Mouse (Mus musculus) liver, adult 2 months (tissue): ENCODE results near the gene Mup4.

Experiments used
- CTCF ChIP-seq: fragments of 200-500 bp; IDR thresholded peaks from 2 replicates; pipeline ENCODE4 v1.5.1; 2011; ENCODE audit warnings: low read depth, low read length, control low read depth
- POLR2A ChIP-seq: fragments of 200-500 bp; IDR thresholded peaks from 2 replicates; pipeline ENCODE4 v1.6.1; 2011; ENCODE audit warnings: low read length, control low read depth; ENCODE audit not compliant: insufficient read depth; ENCODE audit errors: extremely low read depth

DNA sequence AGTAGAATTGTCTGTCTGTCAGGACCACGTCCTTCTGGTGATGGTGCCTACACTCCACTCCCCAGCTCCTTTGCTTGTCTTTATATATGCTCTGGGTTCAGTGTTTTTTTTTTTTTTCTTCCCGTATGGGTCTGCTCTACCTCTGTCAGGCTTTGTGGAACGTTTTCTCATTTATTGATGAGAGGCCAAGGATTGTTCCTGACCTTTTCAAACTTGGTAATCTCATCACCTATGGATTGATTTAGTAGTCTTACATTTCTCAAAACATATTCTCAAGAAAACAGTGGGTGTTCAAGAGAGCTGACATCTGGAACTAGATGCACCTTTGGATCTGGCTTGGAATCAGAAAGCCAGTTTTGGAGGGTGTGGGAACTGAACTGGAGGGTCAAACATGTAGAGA is at the start of gene Mup4:
- TF ChIP-seq CTCF (no peak), POLR2A (no peak)
